Comparison of ENCODE assay signal across 10 mouse cellular contexts in the genomic region with DNA sequence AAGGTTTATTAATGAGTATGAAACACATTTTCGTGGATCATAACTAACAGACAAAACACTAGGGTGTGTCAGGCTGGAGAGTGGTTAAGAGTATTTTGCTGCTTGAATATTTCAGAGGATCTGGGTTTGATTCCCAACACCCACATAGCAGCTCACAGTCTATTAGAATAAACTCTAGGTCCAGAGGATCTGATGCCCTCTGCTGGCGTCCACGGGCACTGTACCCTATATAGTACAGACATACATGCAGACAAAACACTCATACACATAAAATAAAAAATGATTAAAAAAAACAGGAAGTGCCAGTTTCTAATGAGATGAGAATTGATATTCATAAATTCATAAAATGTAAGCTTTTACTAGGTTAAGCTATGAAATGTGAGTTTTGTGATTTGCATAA. TPM values are rescaled to one million over a fixed set of nuclear protein-coding genes. Genes with fewer than 3 reads are reported as not detected.
DNase-seq lines count a peak whose midpoint lies in the region; ATAC-seq and TF ChIP-seq lines count a peak whose summit lies in the region.
"Had no signal": no experiment of that assay in that cellular context is flagged by ENCODE, and none has a peak within 500 bp of the region (broad histone marks: within the 10 kb centered on the region; RNA-seq: fewer than 3 reads in every experiment).

No protein-coding gene starts in this region.

- TF ChIP-seq CTCF in bone marrow, adult 2 months (IDR thresholded peaks at IDR 0.05; ENCODE audit: control insufficient read depth, insufficient read depth, low read length) = peak; percentile 34; the same call in 1 of the 2 replicates

- H3K9ac ChIP-seq in kidney, embryonic 15.5 days = no peak overlapping the region
- H3K9ac ChIP-seq: heart, embryonic 12.5 days; hindbrain, embryonic 13.5 days; lung, embryonic 15.5 days had no signal

- no peak for ATAC-seq in kidney, embryonic 15.5 days (replicated peaks; ENCODE audit: low FRiP score)

- H3K4me1 ChIP-seq in kidney, embryonic 15.5 days = no peaks in the 10 kb centered on the region
- H3K4me1 ChIP-seq in bone marrow, adult 2 months (ENCODE audit: control insufficient read depth, insufficient read depth, low read length) = no peaks in the 10 kb centered on the region
- H3K4me1 ChIP-seq: lung, embryonic 15.5 days had no signal

- no peak for TF ChIP-seq POLR2A in bone marrow, adult 2 months (IDR thresholded peaks at IDR 0.05; ENCODE audit: borderline replicate concordance, control insufficient read depth, low read depth, low read length)

- H3K27me3 ChIP-seq in kidney, embryonic 15.5 days = no peaks in the 10 kb centered on the region
- H3K27me3 ChIP-seq: heart, embryonic 12.5 days; hindbrain, embryonic 13.5 days; lung, embryonic 15.5 days had no signal

- H3K36me3 ChIP-seq in kidney, embryonic 15.5 days = peaks cover 71% of the 10 kb centered on the region

- H3K27ac ChIP-seq in kidney, embryonic 15.5 days = no peak overlapping the region
- no peak overlapping the region for H3K27ac ChIP-seq in bone marrow, adult 2 months (ENCODE audit: control insufficient read depth, insufficient read depth, low read depth, low read length, poor library complexity)
- H3K27ac ChIP-seq: hindbrain, embryonic 13.5 days; lung, embryonic 15.5 days had no signal

- 87% methylated on average over 3 of the region's 3 CpGs for WGBS in kidney, embryonic 15.5 days
- 86% methylated on average over 3 of the region's 3 CpGs for WGBS in bone marrow, adult 2 months

- H3K9me3 ChIP-seq in kidney, embryonic 15.5 days (replicated peaks) = no peaks in the 10 kb centered on the region
- H3K9me3 ChIP-seq: heart, embryonic 12.5 days; hindbrain, embryonic 13.5 days; lung, embryonic 15.5 days had no signal

- H3K4me3 ChIP-seq in kidney, embryonic 15.5 days (replicated peaks) = no peak overlapping the region
- no peak overlapping the region for H3K4me3 ChIP-seq in bone marrow, adult 2 months (replicated peaks; ENCODE audit: control insufficient read depth, low read depth, low read length)
- H3K4me3 ChIP-seq: heart, embryonic 12.5 days; hindbrain, embryonic 13.5 days; lung, embryonic 15.5 days had no signal

- peak; percentile 26 for DNase-seq in kidney, postnatal 10 days
- peak; percentile 60 for DNase-seq in thymus, postnatal 4 days
- no peak for DNase-seq in thymus, adult 18-20 months
- DNase-seq in T-cell, adult 2 months (ENCODE audit: low spot score) = no peak
- DNase-seq in heart, adult 11 months = no peak

- H3K4me2 ChIP-seq in kidney, embryonic 15.5 days = no peak overlapping the region
- H3K4me2 ChIP-seq: heart, embryonic 12.5 days; hindbrain, embryonic 13.5 days; lung, embryonic 15.5 days had no signal

RNA-seq across cellular contexts. Expression of gene Jade1, which starts 56.7 kb away (rescaled TPM):
- 22.1 and 22.8 TPM in 2 replicates for polyA plus RNA-seq in kidney, embryonic 15.5 days (2015; fragmentation: Nextera tagmentation; extraction: Ambion mirVana)
- polyA plus RNA-seq in bone marrow, adult 2 months (2011; ENCODE audit: insufficient read depth, insufficient read length, low replicate concordance, missing spikeins) = 4.7 and 13.1 TPM in 2 replicates

Comparison
In these comparisons a context has a peak if more than half of its experiments do, and no peak if none do; other contexts are left out.
1. DNase-seq: peak in kidney, postnatal 10 days (single experiment) and thymus, postnatal 4 days (single experiment); none in thymus, adult 18-20 months (0 of 2), T-cell, adult 2 months (single experiment) and heart, adult 11 months (single experiment).